Mouse (Mus musculus) cerebellum, postnatal 4 days (tissue): Measurements from ENCODE around the gene Fbxo36.

Experiments used
- DNase-seq, 2 experiments: peaks; one replicate each; pipeline ENCODE4 v3.0.0; 2022; ENCODE audit warnings: low spot score in 2 of 2, mixed read lengths in 1 of 2

Gene Fbxo36

GRCm38 (mm10) chr1:84890005-84890393 lies 50.4 kb downstream of the Fbxo36 start:
- no peak for DNase-seq

- DNase-seq, result no peak
These were observed 50.9 kb downstream of the Fbxo36 start for GRCm38 (mm10) chr1:84890503-84890902.

- DNase-seq, result no peak
These were observed 52.1 kb downstream of the Fbxo36 start for GRCm38 (mm10) chr1:84891746-84892145.

- no peak for DNase-seq
These were observed 57.7 kb downstream of the Fbxo36 start for GRCm38 (mm10) chr1:84897364-84897763.

GRCm38 (mm10) chr1:84899156-84899555 lies 59.5 kb downstream of the Fbxo36 start:
- no peak for DNase-seq

- DNase-seq, result no peak
These were observed 64.8 kb downstream of the Fbxo36 start for GRCm38 (mm10) chr1:84904467-84904866.

- DNase-seq, result no peak
These were observed 70.7 kb downstream of the Fbxo36 start for GRCm38 (mm10) chr1:84910177-84910804.

- no peak for DNase-seq
These were observed 72.9 kb downstream of the Fbxo36 start for GRCm38 (mm10) chr1:84912571-84912970.

- DNase-seq, result no peak
These were observed 75.4 kb downstream of the Fbxo36 start for GRCm38 (mm10) chr1:84915010-84915409.

- no peak for DNase-seq
These were observed 79.2 kb downstream of the Fbxo36 start for GRCm38 (mm10) chr1:84918865-84919264.

GRCm38 (mm10) chr1:84923432-84923831 lies 83.8 kb downstream of the Fbxo36 start:
- DNase-seq, result no peak

- DNase-seq, result no peak
These were observed 84.5 kb downstream of the Fbxo36 start for GRCm38 (mm10) chr1:84924134-84924533.

GRCm38 (mm10) chr1:84925599-84925998 lies 86.0 kb downstream of the Fbxo36 start:
- DNase-seq, result no peak

- DNase-seq, result peak; percentile 77 to 85
These were observed 94.0 kb downstream of the Fbxo36 start for GRCm38 (mm10) chr1:84933472-84934150.

- peak in 1 of 2 experiments; percentile 31 for DNase-seq
These were observed 94.5 kb downstream of the Fbxo36 start for GRCm38 (mm10) chr1:84934151-84934502.

- DNase-seq, result peak; percentile 32 to 59
These were observed 95.1 kb downstream of the Fbxo36 start, which contains the start of gene Slc16a14 for GRCm38 (mm10) chr1:84934503-84935333. Gene Slc16a14 (minus strand): TSS chr1:84935134.

- peak in 1 of 2 experiments; percentile 46 for DNase-seq
These were observed 96.0 kb downstream of the Fbxo36 start for GRCm38 (mm10) chr1:84935668-84936067.

GRCm38 (mm10) chr1:84936716-84937510 lies 97.3 kb downstream of the Fbxo36 start:
- DNase-seq, result no peak

- no peak for DNase-seq
These were observed 99.8 kb downstream of the Fbxo36 start for GRCm38 (mm10) chr1:84939466-84939865.

GRCm38 (mm10) chr1:84940322-84940721 lies 100.7 kb downstream of the Fbxo36 start:
- no peak for DNase-seq

GRCm38 (mm10) chr1:84942666-84943065 lies 103.0 kb downstream of the Fbxo36 start:
- no peak for DNase-seq

GRCm38 (mm10) chr1:84943549-84943948 lies 103.9 kb downstream of the Fbxo36 start:
- no peak for DNase-seq
